In the genomic region with DNA sequence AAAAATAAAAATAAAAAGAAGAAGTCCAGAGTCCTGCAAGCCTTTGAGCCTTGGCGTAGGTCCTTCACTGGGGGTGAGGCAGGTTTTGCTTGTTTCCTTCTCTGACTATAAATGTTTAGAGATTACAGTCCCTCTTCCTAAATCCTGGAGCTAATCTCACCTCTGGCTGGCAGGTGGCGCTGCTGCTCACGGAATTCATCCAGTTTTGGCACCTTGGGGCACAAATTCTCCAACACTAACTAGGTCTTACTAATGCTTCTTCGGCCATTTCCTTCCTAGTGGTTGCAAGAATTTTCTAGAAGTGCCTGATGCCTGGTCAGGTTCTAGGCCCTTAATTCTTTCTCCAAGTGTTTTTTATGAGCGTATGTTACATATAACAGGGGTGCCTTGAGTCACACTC, we compare ENCODE assay signal across 9 mouse cellular contexts. TPM values are rescaled to one million over a fixed set of nuclear protein-coding genes. Genes with fewer than 3 reads are reported as not detected.
A peak's percentile ranks its signal among the peaks of the same experiment; 100 is the strongest.
DNase-seq lines count a peak whose midpoint lies in the region; ATAC-seq lines count a peak whose summit lies in the region.
"Had no signal": no experiment of that assay in that cellular context is flagged by ENCODE, and none has a peak within 500 bp of the region (broad histone marks: within the 10 kb centered on the region; RNA-seq: fewer than 3 reads in every experiment).

No protein-coding gene starts in this region.

- H3K27ac ChIP-seq in forebrain, embryonic 14.5 days (ENCODE audit: low read depth, low read length), result no peak overlapping the region
- no peak overlapping the region for H3K27ac ChIP-seq in forebrain, embryonic 12.5 days
- H3K27ac ChIP-seq in embryonic facial prominence, embryonic 11.5 days (replicated peaks; ENCODE audit: low read depth, low read length), result no peak overlapping the region
- H3K27ac ChIP-seq: neural tube, embryonic 12.5 days had no signal

- H3K9me3 ChIP-seq in forebrain, embryonic 14.5 days (replicated peaks; ENCODE audit: control insufficient read depth, low read length), result no peaks in the 10 kb centered on the region
- no peaks in the 10 kb centered on the region for H3K9me3 ChIP-seq in forebrain, embryonic 12.5 days
- H3K9me3 ChIP-seq in embryonic facial prominence, embryonic 11.5 days (replicated peaks; ENCODE audit: control insufficient read depth, low read length), result no peaks in the 10 kb centered on the region
- H3K9me3 ChIP-seq: neural tube, embryonic 12.5 days had no signal

- WGBS in forebrain, embryonic 14.5 days, result 49% methylated on average over 5 of the region's 5 CpGs
- WGBS in forebrain, embryonic 12.5 days, result 53% methylated on average over 5 of the region's 5 CpGs
- WGBS in embryonic facial prominence, embryonic 11.5 days, result 46% methylated on average over 5 of the region's 5 CpGs

- H3K4me3 ChIP-seq in forebrain, embryonic 14.5 days (ENCODE audit: low read depth, low read length), result no peak overlapping the region
- no peak overlapping the region for H3K4me3 ChIP-seq in forebrain, embryonic 12.5 days (replicated peaks)
- no peak overlapping the region for H3K4me3 ChIP-seq in embryonic facial prominence, embryonic 11.5 days (ENCODE audit: low read depth, low read length)
- H3K4me3 ChIP-seq: neural tube, embryonic 12.5 days had no signal

- H3K36me3 ChIP-seq in forebrain, embryonic 14.5 days (ENCODE audit: control insufficient read depth, insufficient read depth, low read length), result peaks cover 54% of the 10 kb centered on the region
- H3K36me3 ChIP-seq in forebrain, embryonic 12.5 days (replicated peaks), result peaks cover 57% of the 10 kb centered on the region
- H3K36me3 ChIP-seq in embryonic facial prominence, embryonic 11.5 days (replicated peaks; ENCODE audit: control insufficient read depth, insufficient read depth, low read depth, low read length), result peaks cover 8% of the 10 kb centered on the region

- ATAC-seq in forebrain, embryonic 14.5 days, result no peak
- ATAC-seq in forebrain, embryonic 12.5 days (ENCODE audit: low FRiP score), result no peak
- ATAC-seq in embryonic facial prominence, embryonic 11.5 days (replicated peaks; ENCODE audit: insufficient number of reproducible peaks, low FRiP score, low TSS enrichment, low read depth), result no peak

- no peaks in the 10 kb centered on the region for H3K27me3 ChIP-seq in forebrain, embryonic 14.5 days (replicated peaks; ENCODE audit: control insufficient read depth, insufficient read depth, low read length)
- H3K27me3 ChIP-seq in forebrain, embryonic 12.5 days, result no peaks in the 10 kb centered on the region
- H3K27me3 ChIP-seq in embryonic facial prominence, embryonic 11.5 days (ENCODE audit: control insufficient read depth, insufficient read depth, low read length), result no peaks in the 10 kb centered on the region
- H3K27me3 ChIP-seq: neural tube, embryonic 12.5 days had no signal

- peak; percentile 79 for DNase-seq in forebrain, embryonic 14.5 days (ENCODE audit: low spot score)
- peak; percentile 45 for DNase-seq in 3134 (ENCODE audit: extremely low read depth, insufficient read length, low spot score)
- DNase-seq in adrenal gland, postnatal 10 days, result peak; percentile 82
- DNase-seq in embryonic facial prominence, embryonic 11.5 days (ENCODE audit: low spot score), result peak; percentile 71
- peak; percentile 83 for DNase-seq in kidney, postnatal 10 days
- peak; percentile 67 for DNase-seq in lung, postnatal 25 days (ENCODE audit: low spot score)
- DNase-seq in telencephalon, adult 2 months (ENCODE audit: low read depth, low spot score), result peak; percentile 18

- H3K4me1 ChIP-seq in forebrain, embryonic 14.5 days (ENCODE audit: control insufficient read depth, insufficient read depth, low read length), result peaks cover 7% of the 10 kb centered on the region; the same call in 1 of the 2 replicates
- peaks cover 22% of the 10 kb centered on the region for H3K4me1 ChIP-seq in forebrain, embryonic 12.5 days
- no peaks in the 10 kb centered on the region for H3K4me1 ChIP-seq in embryonic facial prominence, embryonic 11.5 days (ENCODE audit: control insufficient read depth, insufficient read depth, low read length)

- H3K9ac ChIP-seq in forebrain, embryonic 14.5 days (ENCODE audit: low read length), result no peak overlapping the region
- H3K9ac ChIP-seq in forebrain, embryonic 12.5 days, result no peak overlapping the region
- no peak overlapping the region for H3K9ac ChIP-seq in embryonic facial prominence, embryonic 11.5 days (replicated peaks; ENCODE audit: low read length)
- H3K9ac ChIP-seq: neural tube, embryonic 12.5 days had no signal

- H3K4me2 ChIP-seq in forebrain, embryonic 14.5 days (ENCODE audit: low read length), result no peak overlapping the region
- no peak overlapping the region for H3K4me2 ChIP-seq in forebrain, embryonic 12.5 days
- no peak overlapping the region for H3K4me2 ChIP-seq in embryonic facial prominence, embryonic 11.5 days (ENCODE audit: low read depth, low read length)
- H3K4me2 ChIP-seq: neural tube, embryonic 12.5 days had no signal

RNA-seq across cellular contexts. Expression of gene Vps18, which starts 9.8 kb away (rescaled TPM):
- 12.0 and 19.9 TPM in 2 replicates for polyA plus RNA-seq in forebrain, embryonic 14.5 days (2014; fragmentation: Nextera tagmentation; extraction: Ambion mirVana)
- polyA plus RNA-seq in forebrain, embryonic 12.5 days (2016; fragmentation: Nextera tagmentation; extraction: Ambion mirVana), result 25.5 and 27.4 TPM in 2 replicates
- 10 to 100 TPM; 16.0 to 17.7 TPM for total RNA-seq in adrenal gland, postnatal 10 days (2021)
- 9.2 and 9.6 TPM in 2 replicates for polyA plus RNA-seq in embryonic facial prominence, embryonic 11.5 days (2014; fragmentation: Nextera tagmentation; extraction: Ambion mirVana)

RNA-seq across cellular contexts. Expression of gene Dll4, which starts 27.3 kb away (rescaled TPM):
- 2.9 and 3.8 TPM in 2 replicates for polyA plus RNA-seq in forebrain, embryonic 14.5 days (2014; fragmentation: Nextera tagmentation; extraction: Ambion mirVana)
- 3.5 and 3.8 TPM in 2 replicates for polyA plus RNA-seq in forebrain, embryonic 12.5 days (2016; fragmentation: Nextera tagmentation; extraction: Ambion mirVana)
- total RNA-seq in adrenal gland, postnatal 10 days (2021), result 10 to 100 TPM; 16.4 to 18.4 TPM
- polyA plus RNA-seq in embryonic facial prominence, embryonic 11.5 days (2014; fragmentation: Nextera tagmentation; extraction: Ambion mirVana), result 2.9 and 3.2 TPM in 2 replicates

RNA-seq across cellular contexts. Expression of gene Rhov, which starts 27.3 kb away (rescaled TPM):
- 8.5 and 12.7 TPM in 2 replicates for polyA plus RNA-seq in forebrain, embryonic 14.5 days (2014; fragmentation: Nextera tagmentation; extraction: Ambion mirVana)
- polyA plus RNA-seq in forebrain, embryonic 12.5 days (2016; fragmentation: Nextera tagmentation; extraction: Ambion mirVana), result 3.7 and 3.9 TPM in 2 replicates
- total RNA-seq in adrenal gland, postnatal 10 days (2021), result under 1 TPM; 0.27 to 0.36 TPM
- polyA plus RNA-seq in embryonic facial prominence, embryonic 11.5 days (2014; fragmentation: Nextera tagmentation; extraction: Ambion mirVana), result 2.2 and 2.3 TPM in 2 replicates

RNA-seq across cellular contexts. Expression of gene Chac1, which starts 52.7 kb away (rescaled TPM):
- 3.5 and 3.8 TPM in 2 replicates for polyA plus RNA-seq in forebrain, embryonic 14.5 days (2014; fragmentation: Nextera tagmentation; extraction: Ambion mirVana)
- 2.4 and 2.7 TPM in 2 replicates for polyA plus RNA-seq in forebrain, embryonic 12.5 days (2016; fragmentation: Nextera tagmentation; extraction: Ambion mirVana)
- total RNA-seq in adrenal gland, postnatal 10 days (2021), result 1 to 10 TPM; 2.4 to 5.8 TPM
- polyA plus RNA-seq in embryonic facial prominence, embryonic 11.5 days (2014; fragmentation: Nextera tagmentation; extraction: Ambion mirVana), result 0.34 and 0.46 TPM in 2 replicates

Comparison
In these comparisons a context has a peak if more than half of its experiments do, and no peak if none do; other contexts are left out.
1. DNase-seq: peak in every context shown above with its lines; median percentile 83 in kidney, postnatal 10 days; 82 in adrenal gland, postnatal 10 days; 79 in forebrain, embryonic 14.5 days; 71 in embryonic facial prominence, embryonic 11.5 days; 67 in lung, postnatal 25 days; 45 in 3134; 18 in telencephalon, adult 2 months.